Comparison of ENCODE assay signal across 8 mouse cellular contexts in genomic region chr10:80928586-80929298, GRCm38 (mm10). TPM values are rescaled to one million over a fixed set of nuclear protein-coding genes. Genes with fewer than 3 reads are reported as not detected.
DNase-seq lines count a peak whose midpoint lies in the region; ATAC-seq and TF ChIP-seq lines count a peak whose summit lies in the region.

No protein-coding gene starts in this region.

- H3K9ac ChIP-seq in hindbrain, embryonic 13.5 days = peak overlapping the region; percentile 80

- H3K27me3 ChIP-seq in Patski = no peaks in the 10 kb centered on the region
- peaks cover 37% of the 10 kb centered on the region for H3K27me3 ChIP-seq in hindbrain, embryonic 13.5 days

- under 1% methylated on average over 42 of the region's 48 CpGs for WGBS in hindbrain, embryonic 13.5 days

- DNase-seq in Patski (ENCODE audit: low read depth, low spot score) = no peak
- DNase-seq in cerebellum, postnatal 10 days = peak; percentile 96
- peak; percentile 85 to 89 for DNase-seq in frontal cortex, postnatal 14 days (ENCODE audit: low spot score in 2 of 2)
- DNase-seq in layer of hippocampus, postnatal 36 days = peak; percentile 91 to 92
- peak; percentile 94 for DNase-seq in lung, postnatal 25 days (ENCODE audit: low spot score)
- DNase-seq in retina, adult 2 months (ENCODE audit: low read depth, low spot score) = peak; percentile 65
- peak; percentile 92 for DNase-seq in thymus, postnatal 25 days

- CTCF ChIA-PET in Patski (lab: Charles Lee) = interaction anchor here (0.6 to 8.6 kb wide), 11 partner anchors 9 to 64 kb away, joined by 3 to 130 read pairs (median 5); no protein-coding TSS in a partner anchor

- H3K9me3 ChIP-seq in hindbrain, embryonic 13.5 days = no peaks in the 10 kb centered on the region

- peaks cover 46% of the 10 kb centered on the region for H3K4me1 ChIP-seq in hindbrain, embryonic 13.5 days (replicated peaks)

- H3K4me2 ChIP-seq in hindbrain, embryonic 13.5 days = peak overlapping the region; percentile 82

- in situ Hi-C loops in Patski (cut with MboI; ENCODE audit: low pct_unique_long_range_greater_than_20kb) = loop anchor here (5.0 to 10.0 kb wide), 2 partner anchors 64 to 246 kb away; partner anchors contain the start of gene Eef2

- no peak for TF ChIP-seq CTCF in Patski (IDR thresholded peaks at IDR 0.05)

- H3K36me3 ChIP-seq in hindbrain, embryonic 13.5 days = no peaks in the 10 kb centered on the region

- peak overlapping the region; percentile 74 for H3K27ac ChIP-seq in hindbrain, embryonic 13.5 days

- POLR2A ChIA-PET in Patski (lab: Charles Lee) = interaction anchor here (0.7 to 7.8 kb wide), 5 partner anchors 11 to 65 kb away, joined by 3 to 55 read pairs (median 20); no protein-coding TSS in a partner anchor

- H3K4me3 ChIP-seq in hindbrain, embryonic 13.5 days = peak overlapping the region; percentile 50

- peak; percentile 44 for ATAC-seq in Patski
- ATAC-seq in hindbrain, embryonic 13.5 days (ENCODE audit: low FRiP score) = peak; percentile 27

RNA-seq across cellular contexts. Expression of gene Gadd45b, which starts 1.1 kb away (rescaled TPM):
- 53.8 TPM for polyA plus RNA-seq in Patski (2021)
- 8.0 and 8.1 TPM in 2 replicates for polyA plus RNA-seq in hindbrain, embryonic 13.5 days (2015; fragmentation: Nextera tagmentation; extraction: Ambion mirVana)
- 10 to 100 TPM; 17.7 to 19.1 TPM for total RNA-seq in layer of hippocampus, postnatal 36 days (2021)

RNA-seq across cellular contexts. Expression of gene Lmnb2, which starts 10.7 kb away (rescaled TPM):
- polyA plus RNA-seq in Patski (2021) = 24.7 TPM
- polyA plus RNA-seq in hindbrain, embryonic 13.5 days (2015; fragmentation: Nextera tagmentation; extraction: Ambion mirVana) = 41.5 and 43.9 TPM in 2 replicates
- total RNA-seq in layer of hippocampus, postnatal 36 days (2021) = 10 to 100 TPM; 19.6 to 19.7 TPM

RNA-seq across cellular contexts. Expression of gene Timm13, which starts 28.0 kb away (rescaled TPM):
- polyA plus RNA-seq in Patski (2021) = 253 TPM
- polyA plus RNA-seq in hindbrain, embryonic 13.5 days (2015; fragmentation: Nextera tagmentation; extraction: Ambion mirVana) = 333 and 336 TPM in 2 replicates
- total RNA-seq in layer of hippocampus, postnatal 36 days (2021) = 100 to 1,000 TPM; 142 to 144 TPM

RNA-seq across cellular contexts. Expression of gene Tmprss9, which starts 57.1 kb away (rescaled TPM):
- polyA plus RNA-seq in Patski (2021) = 0.04 TPM
- polyA plus RNA-seq in hindbrain, embryonic 13.5 days (2015; fragmentation: Nextera tagmentation; extraction: Ambion mirVana) = 0.13 and 0.17 TPM in 2 replicates
- under 1 TPM; 0.15 to 0.40 TPM for total RNA-seq in layer of hippocampus, postnatal 36 days (2021)
